Mouse (Mus musculus): ENCODE results near the gene Ptprn2.
A peak's percentile ranks its signal among the peaks of the same experiment; 100 is the strongest.

Gene Ptprn2

DNA sequence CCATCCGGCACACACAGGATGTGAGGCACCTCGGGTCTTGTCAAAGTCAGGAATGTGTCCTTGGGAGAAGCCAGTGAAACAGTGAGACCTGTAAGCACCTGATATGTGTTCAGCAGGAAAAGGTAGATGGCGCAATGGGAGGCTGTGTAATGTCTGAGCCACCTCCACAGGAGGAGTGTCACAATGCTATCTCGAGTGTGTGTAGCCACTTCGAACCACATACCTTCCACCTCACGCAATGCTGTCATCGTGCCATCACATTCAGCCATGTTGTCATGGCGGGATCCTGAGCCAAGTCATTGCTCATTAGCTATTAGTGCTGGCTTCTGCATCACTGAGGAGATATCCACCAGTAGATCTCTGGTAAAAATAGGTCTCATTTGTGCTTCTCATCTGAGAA lies 290.9 kb downstream of the Ptprn2 start:
- DNase-seq (ENCODE audit: low read depth, low spot score): no peak

DNA sequence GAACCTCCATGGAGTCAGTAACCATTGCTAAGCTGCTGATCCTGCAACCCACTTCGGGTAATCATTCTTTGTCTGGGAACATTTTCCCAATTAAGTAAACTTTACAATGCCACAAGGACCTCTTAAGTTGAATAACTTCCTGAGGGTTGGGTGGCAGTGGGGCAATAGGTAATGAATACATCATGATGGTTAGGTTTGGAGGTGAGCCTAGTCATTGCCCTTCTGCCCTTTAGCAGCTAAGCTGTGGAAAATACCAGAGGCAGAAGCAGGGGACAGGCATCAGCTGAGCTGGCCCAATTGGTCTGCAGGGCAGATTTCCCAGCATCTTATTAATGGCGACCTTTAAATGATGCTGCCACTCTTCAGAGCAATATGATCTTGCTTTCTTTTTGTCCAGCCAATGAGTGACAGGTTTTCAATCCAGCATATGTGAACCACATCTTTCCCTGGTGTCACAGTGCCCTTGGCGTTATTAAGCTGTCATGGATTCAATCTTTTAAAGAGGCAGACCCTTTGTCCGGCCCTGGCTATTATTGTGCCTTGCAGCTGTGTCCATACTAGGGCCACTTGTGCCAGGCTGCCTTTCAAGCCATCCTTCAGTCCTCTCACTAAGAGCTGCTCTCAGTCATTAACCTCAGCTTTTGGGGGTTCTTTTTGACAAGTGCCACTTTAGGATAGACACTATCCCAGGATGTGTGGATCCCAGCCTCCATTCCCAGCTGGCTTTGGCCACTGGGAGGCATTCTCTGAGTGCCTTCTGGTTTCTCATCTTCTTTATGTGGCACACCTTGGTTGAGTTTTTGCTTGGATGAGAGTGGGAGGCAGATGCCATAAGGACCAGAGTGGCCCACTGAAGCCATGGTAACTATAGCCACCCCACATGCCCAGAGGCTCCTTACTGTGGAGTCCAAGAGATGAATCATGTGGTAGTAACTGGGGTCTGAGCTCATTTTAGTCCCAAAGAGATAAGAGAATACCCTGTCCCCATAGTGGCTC lies 292.9 kb downstream of the Ptprn2 start:
- DNase-seq (ENCODE audit: low read depth, low spot score): no peak

DNA sequence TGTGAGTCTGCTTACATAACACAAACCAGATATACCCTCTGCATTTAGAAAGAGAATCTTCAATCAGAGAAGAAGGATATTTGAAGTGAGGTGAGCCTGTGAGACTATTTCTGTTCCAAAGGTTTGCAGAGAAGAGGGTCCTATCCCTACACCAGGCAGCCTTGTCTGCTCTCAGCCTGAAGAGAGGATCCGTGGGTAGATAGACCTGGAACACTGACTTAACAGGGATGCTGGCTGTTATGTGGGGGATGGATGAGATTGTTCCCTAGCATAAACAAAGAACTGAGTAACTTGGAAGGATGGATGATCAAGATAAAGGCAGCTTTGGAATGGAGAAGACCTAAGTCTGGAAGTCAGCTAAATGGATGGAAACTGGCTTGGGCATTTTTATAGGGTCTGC lies 294.9 kb downstream of the Ptprn2 start:
- no peak for DNase-seq (ENCODE audit: low read depth, low spot score)

DNA sequence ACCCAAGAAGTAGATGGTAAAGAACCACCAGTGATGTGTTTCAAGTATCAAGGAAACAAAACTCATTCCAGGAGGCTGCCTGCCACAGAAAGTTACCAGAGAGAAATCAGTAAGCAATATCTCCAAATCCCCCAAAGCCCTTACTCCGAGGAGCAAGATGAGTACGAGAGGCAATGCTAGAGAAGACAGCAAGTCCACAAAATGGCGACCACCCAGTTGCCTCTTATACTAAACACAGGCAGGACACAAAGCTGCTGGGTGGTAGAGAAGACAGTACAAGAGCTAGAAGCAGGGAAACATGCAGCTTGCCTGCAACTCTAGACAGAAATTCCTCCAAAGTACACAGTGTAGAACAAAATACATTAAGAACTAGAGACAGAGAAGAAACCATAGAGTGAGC lies 300.2 kb downstream of the Ptprn2 start:
- no peak for DNase-seq (ENCODE audit: low read depth, low spot score)

DNA sequence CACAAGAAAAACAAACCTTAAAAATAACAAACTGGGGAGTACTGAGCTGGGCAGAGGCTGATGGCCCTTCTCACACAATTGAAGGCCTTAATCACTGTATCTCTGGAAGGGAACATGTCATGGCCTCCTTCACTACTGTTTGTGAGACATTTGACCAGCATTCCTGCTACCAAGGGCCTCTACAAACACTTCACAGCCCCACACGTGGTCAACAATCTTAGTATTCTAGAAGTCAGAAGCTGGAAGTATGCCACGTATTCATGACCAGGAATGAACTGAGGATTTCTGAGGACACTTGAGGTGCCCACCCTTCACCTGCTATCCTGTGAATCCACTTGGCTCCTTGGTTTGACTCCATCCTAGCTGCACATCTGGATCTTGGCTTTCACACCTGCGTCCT lies 302.8 kb downstream of the Ptprn2 start:
- DNase-seq (ENCODE audit: low read depth, low spot score): no peak

DNA sequence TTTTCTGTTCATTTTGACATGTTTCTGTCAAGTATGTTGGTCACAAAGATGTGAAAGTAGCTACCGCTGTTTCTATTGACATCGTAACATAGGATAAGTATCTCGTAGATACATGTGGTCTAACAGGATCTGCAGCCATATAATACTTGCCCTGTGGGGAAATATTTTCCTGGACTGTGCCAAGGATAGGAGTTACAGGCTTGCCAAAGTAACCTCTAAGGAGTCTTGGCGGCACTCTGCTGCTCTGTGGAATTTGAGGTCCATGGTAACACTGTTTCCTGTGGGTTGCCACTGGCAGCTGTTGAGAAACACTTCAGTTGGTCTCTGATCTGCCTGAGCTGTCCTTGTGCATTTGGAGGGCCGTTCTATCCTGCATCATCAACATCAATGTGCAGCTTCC lies 317.8 kb downstream of the Ptprn2 start:
- DNase-seq (ENCODE audit: low read depth, low spot score): no peak

DNA sequence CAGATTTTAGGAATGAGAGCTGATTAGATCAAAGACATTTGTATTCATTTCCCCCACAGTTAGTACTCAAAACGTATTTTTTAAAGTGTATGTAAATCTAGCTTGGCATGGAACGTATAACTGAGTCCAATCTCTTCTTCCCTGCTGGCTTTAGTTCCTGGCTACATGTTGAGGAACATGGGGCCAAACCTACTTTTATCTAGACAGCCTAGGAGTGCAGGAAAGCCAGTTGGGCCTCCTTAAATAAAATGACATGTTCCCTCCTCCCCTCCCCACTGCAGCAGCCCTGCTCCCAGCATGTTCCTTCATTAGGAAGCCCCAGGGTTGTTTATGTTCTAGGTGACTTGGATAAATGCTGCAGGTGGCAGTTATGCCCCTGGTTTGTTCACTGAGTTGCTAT lies 319.2 kb downstream of the Ptprn2 start:
- no peak for DNase-seq (ENCODE audit: low read depth, low spot score)

DNA sequence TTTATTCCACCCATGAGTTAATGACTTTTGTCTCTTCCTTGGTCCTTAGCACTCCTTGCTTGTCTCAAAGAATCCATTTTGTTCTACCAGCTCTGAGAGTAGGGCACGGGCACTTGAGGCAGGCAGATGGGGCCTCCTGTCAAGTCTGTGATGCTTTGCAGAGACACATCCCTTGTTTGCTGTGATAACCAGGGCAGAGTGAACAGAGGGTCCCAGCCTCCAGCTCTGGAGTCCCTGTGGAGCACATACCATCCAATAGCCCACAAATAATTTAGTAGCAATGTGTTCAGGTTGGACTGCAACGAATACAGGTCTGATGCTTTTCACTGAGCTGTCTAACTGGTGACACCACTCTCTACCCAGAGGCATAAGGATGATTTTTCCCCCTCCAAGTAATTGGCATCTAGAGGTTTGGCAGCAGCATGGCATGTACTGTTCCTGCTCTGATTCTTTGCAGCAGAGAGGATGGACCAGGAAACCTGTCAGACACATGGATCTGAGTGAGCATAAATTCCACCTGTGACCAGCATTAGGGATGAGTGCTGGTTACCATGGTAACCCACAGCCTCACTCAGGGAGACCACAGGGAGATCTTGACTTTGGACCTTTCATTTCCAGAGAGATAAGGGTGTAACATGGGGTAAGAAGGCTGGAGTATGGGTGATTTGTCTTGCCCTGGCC lies 319.7 kb downstream of the Ptprn2 start:
- DNase-seq (ENCODE audit: low read depth, low spot score): no peak

DNA sequence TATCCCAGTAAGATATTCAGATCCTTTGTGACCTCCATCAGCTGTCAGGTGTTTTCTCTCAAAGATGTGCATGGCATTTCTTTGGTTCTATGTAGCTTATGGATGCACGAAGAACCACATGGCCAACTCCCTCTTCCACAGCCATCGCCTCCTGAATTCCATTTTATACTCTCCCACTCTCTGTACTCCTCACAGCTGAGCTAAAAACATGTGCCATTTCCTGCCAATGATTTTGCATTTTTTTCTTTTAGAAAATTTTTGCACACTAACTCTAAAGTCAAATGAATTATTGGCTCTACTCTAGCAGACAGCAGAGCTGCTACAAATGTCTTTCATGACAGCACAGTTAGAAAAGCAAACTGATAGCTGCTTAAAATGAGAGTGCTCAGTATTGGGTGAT lies 320.6 kb downstream of the Ptprn2 start:
- no peak for DNase-seq (ENCODE audit: low read depth, low spot score)

DNA sequence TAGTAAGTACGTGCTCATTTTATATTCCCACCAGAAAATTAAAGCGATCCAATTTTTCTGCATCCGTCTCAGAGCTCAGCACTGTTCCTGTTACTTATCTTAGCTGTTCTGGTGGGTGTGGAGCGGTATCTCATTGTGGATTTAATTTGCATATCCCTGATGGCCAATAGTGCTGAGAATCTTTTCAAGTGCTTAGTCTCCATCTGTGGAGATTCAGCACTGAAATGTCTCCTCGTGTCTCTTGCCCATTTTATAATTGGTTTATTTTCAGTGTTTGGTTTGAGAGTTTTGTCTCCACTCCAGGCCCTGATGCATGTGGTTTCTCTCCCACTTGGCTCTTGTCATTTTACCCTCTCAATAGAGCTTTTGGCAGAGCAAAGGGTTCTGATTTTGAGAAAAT lies 327.5 kb downstream of the Ptprn2 start:
- DNase-seq (ENCODE audit: low read depth, low spot score): no peak

DNA sequence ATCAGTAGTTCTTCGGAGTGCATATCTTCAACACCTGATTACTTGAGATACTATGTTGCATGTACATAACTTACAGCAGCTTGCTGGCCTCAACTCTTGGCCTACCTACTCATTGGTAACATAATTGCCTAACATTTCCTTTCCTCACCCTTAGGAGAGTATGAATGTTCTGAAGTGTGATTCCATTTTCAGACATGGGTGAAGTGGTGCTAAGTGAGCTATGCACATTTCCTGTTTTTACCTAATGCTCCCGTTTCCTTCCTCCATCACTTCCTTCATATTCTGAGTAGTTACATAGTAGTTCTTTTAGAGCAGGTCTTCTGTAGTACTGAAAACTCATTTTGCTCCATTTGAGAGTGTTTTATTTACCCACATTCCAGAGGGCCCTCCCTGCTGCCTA lies 334.3 kb downstream of the Ptprn2 start:
- no peak for DNase-seq (ENCODE audit: low read depth, low spot score)

DNA sequence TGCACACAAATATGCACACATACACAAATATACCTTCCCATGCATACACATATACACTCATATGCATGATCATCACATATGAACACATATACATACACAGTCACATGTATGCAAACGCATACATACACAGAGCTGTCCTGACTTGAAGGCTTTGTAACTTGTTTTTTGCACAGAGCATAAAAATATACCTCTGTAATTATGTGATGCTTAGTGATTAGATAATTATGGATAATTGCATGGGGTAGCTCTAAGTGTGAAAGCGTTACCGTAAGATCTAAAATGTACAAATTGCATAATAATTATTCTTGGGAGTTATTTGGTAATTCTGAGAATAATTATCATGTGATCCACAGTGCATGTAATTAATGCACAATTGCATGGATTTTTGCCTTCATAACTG lies 337.8 kb downstream of the Ptprn2 start:
- DNase-seq (ENCODE audit: low read depth, low spot score): no peak

DNA sequence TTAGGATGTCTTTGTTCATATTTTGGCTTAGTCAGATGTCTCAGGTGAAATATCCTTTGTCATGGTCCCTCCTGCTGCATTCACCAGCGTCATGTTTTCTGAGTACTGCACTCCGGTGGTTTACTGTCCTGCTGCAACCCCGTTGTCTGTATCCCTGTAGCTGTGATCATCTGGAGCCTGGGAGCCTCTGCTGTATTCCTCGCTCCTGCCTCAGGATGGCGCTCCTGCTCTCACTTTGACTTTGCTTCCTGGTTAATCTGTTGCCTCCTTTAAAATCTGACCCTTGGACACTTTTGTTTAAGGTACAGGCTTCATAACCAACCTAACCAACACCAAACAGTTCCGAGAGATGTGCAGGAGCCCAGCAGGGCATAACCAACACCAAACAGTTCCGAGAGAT lies 342.2 kb downstream of the Ptprn2 start:
- no peak for DNase-seq (ENCODE audit: low read depth, low spot score)

DNA sequence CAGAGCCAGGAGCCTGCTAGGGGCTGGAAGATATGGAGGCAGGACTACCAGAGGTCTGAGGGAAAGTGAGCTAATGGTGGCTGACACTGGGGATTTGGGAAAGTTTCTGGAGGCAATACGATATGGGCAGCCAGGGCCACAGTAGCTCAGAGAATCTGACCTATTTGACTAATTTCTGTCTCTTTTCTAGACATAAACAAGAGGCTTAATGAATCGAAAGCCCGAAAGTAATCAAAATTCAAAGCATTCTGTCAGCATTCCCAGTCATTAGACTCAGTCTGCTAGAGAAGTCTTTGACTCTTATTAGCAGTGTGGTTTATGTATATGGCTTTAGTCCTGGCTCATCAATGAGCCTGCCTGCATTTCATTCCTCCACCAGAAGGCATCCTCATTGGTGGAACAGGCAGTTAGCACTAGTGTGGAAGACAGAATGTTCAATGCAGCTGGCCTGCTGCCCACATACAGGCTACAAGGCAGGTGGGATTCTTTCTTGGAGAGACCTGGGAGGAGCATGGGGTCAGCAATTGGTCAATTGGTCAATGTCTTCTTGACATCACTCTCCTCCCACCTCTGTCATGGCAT lies 353.2 kb downstream of the Ptprn2 start:
- no peak for DNase-seq (ENCODE audit: low read depth, low spot score)

DNA sequence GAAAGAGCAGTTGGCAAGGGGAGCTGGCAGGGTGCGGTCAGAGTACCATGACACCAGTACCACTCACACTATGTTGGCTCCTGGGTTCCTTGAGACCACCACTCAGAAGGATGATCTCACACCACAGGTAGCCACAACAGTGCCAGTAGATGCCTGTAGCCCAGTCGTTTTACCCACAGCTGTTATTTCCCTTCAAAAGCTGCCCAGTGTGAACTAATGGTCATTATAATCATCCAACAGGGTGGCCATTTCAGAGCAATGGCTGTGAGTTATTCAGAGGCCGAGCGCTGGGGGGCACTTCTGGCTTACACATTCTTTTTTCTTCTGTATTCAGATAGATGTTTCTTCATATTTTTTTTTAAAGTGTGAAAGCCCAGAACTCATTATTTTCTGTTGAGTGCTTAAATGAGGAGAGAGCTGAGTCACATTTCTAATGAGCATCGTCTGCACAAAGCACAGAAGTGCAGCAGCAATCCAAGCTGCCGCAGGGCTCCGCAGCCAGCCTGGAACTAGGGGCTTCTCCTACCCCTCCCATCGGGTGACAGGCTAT lies 357.3 kb downstream of the Ptprn2 start:
- no peak for DNase-seq (ENCODE audit: low read depth, low spot score)

DNA sequence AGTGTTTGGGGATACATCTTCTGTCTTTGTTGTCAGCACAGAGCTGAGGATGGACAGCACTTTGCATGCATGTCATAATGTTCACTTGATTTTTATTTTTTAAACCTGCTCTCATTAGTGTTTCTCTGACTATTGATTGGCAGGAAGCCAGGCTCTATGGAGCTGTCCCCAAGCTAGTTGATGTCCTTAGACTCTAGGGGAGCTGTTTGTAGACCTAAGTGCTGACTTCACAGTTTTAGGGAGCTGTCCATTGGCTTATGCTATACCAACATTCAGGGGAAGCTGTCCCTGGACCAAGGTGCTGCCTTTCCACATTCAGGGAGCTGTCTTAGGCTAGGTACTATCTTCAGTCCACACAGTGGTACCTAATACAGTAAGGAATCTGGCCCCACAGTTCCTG lies 360.7 kb downstream of the Ptprn2 start:
- peak; percentile 7 for DNase-seq (ENCODE audit: low read depth, low spot score)

DNA sequence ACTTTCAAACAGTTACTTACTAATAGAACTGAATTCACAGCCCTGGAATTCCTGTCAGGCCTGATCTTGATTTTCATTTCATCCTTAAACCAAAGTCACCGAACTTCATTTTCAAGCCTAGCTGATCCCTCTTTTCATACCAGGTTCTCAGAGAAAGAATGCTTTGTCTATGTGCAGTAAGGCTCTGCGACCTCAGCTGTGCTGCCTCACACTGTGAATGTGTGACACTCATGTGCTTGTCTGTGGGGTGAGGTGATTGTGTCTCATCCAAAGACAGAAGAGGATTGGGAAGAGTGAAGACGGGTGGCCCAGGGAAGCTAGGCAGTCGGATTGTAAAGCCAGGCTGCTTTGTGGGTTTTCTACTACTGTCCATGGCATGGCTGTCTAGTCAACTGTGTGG lies 361.5 kb downstream of the Ptprn2 start:
- no peak for DNase-seq (ENCODE audit: low read depth, low spot score)

DNA sequence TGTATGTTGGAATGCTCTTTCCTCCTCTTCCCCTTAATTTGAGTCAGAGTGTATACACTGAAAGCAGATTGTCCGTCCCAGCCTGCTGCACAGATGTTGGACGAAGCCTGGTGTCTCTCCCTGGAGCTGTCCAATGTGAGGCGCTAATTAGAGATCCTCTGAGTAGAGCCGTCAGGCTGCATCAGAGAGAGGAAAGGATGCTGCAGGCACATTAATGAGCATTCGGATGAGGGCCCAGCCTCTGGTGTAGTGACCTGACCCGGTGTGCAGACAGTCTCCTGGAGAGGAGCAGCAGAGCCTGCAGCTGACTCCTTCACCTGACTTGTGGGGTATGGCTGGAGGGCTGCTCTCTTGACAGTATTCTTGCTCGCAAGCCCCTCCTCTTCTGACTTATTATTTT lies 370.8 kb downstream of the Ptprn2 start:
- no peak for DNase-seq (ENCODE audit: low read depth, low spot score)

DNA sequence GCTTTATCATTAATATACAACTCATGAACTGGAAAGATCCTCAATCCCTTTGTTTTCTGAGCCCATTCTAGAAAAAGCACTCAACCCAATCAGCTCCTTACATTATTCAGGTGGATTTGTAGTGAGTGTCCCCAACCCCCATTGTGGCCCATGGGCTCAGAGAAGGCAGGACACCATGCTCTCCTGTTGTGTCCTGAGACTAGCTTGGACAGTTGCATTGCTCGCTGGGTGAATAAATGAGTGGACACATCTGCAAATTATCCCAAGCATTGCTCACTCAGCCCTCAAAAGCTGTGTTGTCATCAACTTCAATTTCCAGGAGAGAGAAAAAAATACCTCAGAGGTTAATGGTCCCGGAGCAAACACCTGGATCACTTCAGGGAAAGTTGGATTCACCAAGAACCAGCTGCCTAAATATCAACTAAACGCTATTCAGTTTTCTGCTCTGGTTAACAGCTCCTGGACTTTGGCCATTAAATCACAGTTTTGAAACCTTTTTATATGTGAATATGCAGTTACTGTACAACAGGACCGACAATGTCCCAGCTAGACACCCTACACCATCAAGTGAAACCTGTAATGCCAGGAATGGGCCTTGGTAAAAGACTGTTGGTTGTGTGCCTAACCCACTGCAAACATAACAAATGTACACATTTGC lies 376.0 kb downstream of the Ptprn2 start:
- no peak for DNase-seq (ENCODE audit: low read depth, low spot score)

DNA sequence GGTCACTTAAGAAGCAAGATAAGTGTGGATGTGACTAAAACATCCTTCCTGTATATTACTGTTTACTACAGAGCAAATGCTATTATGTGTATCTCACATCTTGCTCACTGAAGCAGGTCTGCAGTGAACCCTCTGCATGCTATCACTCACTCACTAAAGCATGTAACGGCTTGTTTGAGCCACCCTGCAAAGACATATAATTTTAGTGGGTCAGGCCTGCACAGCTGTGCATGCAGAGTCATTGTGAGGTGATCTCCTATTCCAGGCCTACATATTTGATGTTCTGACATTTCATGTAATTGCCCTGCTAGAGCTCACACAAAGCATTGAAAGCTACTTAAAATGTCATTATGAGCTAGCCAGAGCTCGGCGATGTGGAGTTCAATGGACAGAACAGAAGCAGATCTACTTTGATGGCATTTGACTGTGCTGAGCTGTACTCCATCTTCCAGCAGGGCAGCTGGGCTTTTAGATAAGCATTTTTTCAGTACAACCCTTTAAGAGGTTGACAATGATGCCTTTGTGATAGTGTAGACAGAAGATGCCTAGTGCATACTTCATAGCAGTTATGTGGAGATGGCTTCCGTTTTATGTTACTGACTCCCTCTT lies 377.9 kb downstream of the Ptprn2 start:
- DNase-seq (ENCODE audit: low read depth, low spot score): no peak

DNA sequence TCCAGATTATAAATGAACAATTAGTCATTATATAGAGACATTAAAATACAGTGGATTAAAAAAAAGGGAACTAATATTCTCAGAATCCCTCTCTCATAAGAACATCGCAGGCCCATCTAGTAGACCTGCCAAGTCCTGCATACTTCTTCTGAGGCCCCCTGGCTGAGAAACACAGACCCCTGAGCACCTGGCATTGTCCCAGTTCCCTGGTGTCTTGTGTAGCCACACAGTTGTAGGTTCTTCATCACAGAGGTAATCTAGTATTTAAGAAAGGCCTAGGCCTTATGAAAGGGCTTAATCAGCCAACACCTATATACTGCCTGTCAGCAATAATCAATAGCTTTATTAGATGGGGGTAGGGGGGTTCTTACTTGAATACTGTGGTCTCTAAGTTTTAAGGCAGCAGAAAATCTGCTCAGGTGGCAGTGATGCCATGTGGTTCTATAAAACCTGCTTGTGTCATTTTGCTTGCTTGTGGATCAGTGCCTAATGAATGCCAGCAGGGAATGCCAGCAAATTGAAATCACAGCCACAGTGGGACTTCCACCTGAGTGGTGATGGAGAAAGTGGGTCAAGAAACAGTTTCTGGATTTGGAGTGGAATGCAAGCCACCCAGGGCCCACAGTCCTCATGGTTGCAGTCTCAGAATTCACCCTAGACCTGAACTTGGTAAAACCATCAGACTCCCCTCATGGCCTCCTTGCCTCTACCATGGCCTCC lies 388.5 kb downstream of the Ptprn2 start:
- DNase-seq (ENCODE audit: low read depth, low spot score): no peak

Measured in forelimb bud, embryonic 11.5 days (tissue).